Mouse (Mus musculus): ENCODE data around the gene Rgr.

GRCm38 (mm10) chr14:37033241-37033640 lies 15.5 kb downstream of the Rgr start:
- TF ChIP-seq CTCF (conservative IDR thresholded peaks at IDR 0.05; ENCODE audit: insufficient read depth, insufficient read length, low read depth, low read length) (peak; percentile 97), POLR2A (IDR thresholded peaks at IDR 0.05; ENCODE audit: low read depth, low read length) (no peak)

Measured in kidney, adult 2 months (tissue).